Mouse (Mus musculus): ENCODE results near the gene Gpr139. TPM values are rescaled to one million over a fixed set of nuclear protein-coding genes. Genes with fewer than 3 reads are reported as not detected.

The Gpr139 gene
- polyA plus RNA-seq, 1 experiment: not detected

GRCm38 (mm10) chr7:119105878-119106277 lies 78.5 kb downstream of the Gpr139 start:
- H3K4me2 ChIP-seq (ENCODE audit: low read depth): no peak overlapping the region
- no peak overlapping the region for H3ac ChIP-seq (ENCODE audit: control insufficient read depth, insufficient read length)
- no peaks in the 10 kb centered on the region for H3K79me2 ChIP-seq (ENCODE audit: control insufficient read depth, insufficient read depth)
- TF ChIP-seq TCF3 (IDR thresholded peaks at IDR 0.05; ENCODE audit: insufficient read length, low read depth): no peak
- no peak for TF ChIP-seq TCF12 (IDR thresholded peaks at IDR 0.05; ENCODE audit: insufficient read depth, poor library complexity, severe bottlenecking)
- no peak for TF ChIP-seq E2F4 (IDR thresholded peaks at IDR 0.05; ENCODE audit: insufficient read depth)
- no peak for TF ChIP-seq POLR2AphosphoS2 (IDR thresholded peaks at IDR 0.05; ENCODE audit: insufficient read length, low read depth)
- no peak for TF ChIP-seq CEBPB (IDR thresholded peaks at IDR 0.05; ENCODE audit: insufficient read depth, poor library complexity, severe bottlenecking)
- TF ChIP-seq USF1 (IDR thresholded peaks at IDR 0.05; ENCODE audit: low read depth): no peak
- no peak for TF ChIP-seq REST (IDR thresholded peaks at IDR 0.05; ENCODE audit: insufficient read depth, insufficient read length)
- H3K36me3 ChIP-seq (ENCODE audit: control insufficient read depth, insufficient read depth): no peaks in the 10 kb centered on the region
- no peak overlapping the region for H3K4me3 ChIP-seq
- H3K27me3 ChIP-seq (ENCODE audit: control insufficient read depth, insufficient read depth, insufficient read length): no peaks in the 10 kb centered on the region

GRCm38 (mm10) chr7:119096583-119096982 lies 87.8 kb downstream of the Gpr139 start:
- Histone ChIP-seq H3ac (ENCODE audit: control insufficient read depth, insufficient read length) (no peak overlapping the region), H3K27me3 (ENCODE audit: control insufficient read depth, insufficient read depth, insufficient read length) (no peaks in the 10 kb centered on the region), H3K36me3 (ENCODE audit: control insufficient read depth, insufficient read depth) (no peaks in the 10 kb centered on the region), H3K4me3 (no peak overlapping the region), H3K79me2 (ENCODE audit: control insufficient read depth, insufficient read depth) (no peaks in the 10 kb centered on the region), H3K4me2 (ENCODE audit: low read depth) (no peak overlapping the region)
- TF ChIP-seq E2F4 (IDR thresholded peaks at IDR 0.05; ENCODE audit: insufficient read depth) (no peak), TCF12 (IDR thresholded peaks at IDR 0.05; ENCODE audit: insufficient read depth, poor library complexity, severe bottlenecking) (no peak), REST (IDR thresholded peaks at IDR 0.05; ENCODE audit: insufficient read depth, insufficient read length) (no peak), USF1 (IDR thresholded peaks at IDR 0.05; ENCODE audit: low read depth) (no peak), TCF3 (IDR thresholded peaks at IDR 0.05; ENCODE audit: insufficient read length, low read depth) (no peak), SRF (IDR thresholded peaks at IDR 0.05; ENCODE audit: control insufficient read depth, insufficient read length, low read depth) (no peak), CEBPB (IDR thresholded peaks at IDR 0.05; ENCODE audit: insufficient read depth, poor library complexity, severe bottlenecking) (no peak)

Other genes with a start within 250 kb of the Gpr139 start
- 27.5 TPM for gene Gprc5b, start 189.4 kb downstream of the Gpr139 start, polyA plus RNA-seq (2012; fragmentation: generic; extraction: Trizol)